Mouse (Mus musculus) erythroblast, embryonic 14.5 days (primary cell): Measurements from ENCODE around the gene Zfp981. TPM values are rescaled to one million over a fixed set of nuclear protein-coding genes. Genes with fewer than 3 reads are reported as not detected.
"Not testable (repeated sequence)": the region's sequence is repeated elsewhere in the genome, so short reads cannot be mapped to it uniquely, and the experiment has no call there.

Experiments used
- H3K27me3 ChIP-seq: 2 replicates; pipeline ENCODE4 v1.6.1; 2012; ENCODE audit warnings: inconsistent platforms; ENCODE audit not compliant: control insufficient read depth
- H3K36me3 ChIP-seq: 2 replicates; pipeline ENCODE4 v1.6.1; 2012; ENCODE audit warnings: mild to moderate bottlenecking, inconsistent platforms; ENCODE audit not compliant: control insufficient read depth
- H3K4me1 ChIP-seq: 2 replicates; pipeline ENCODE4 v1.6.1; 2012; ENCODE audit warnings: inconsistent platforms; ENCODE audit not compliant: control insufficient read depth
- H3K4me3 ChIP-seq: replicated peaks from 2 replicates; pipeline ENCODE3; 2012; ENCODE audit warnings: moderate library complexity, mild to moderate bottlenecking, inconsistent platforms
- H3K9me3 ChIP-seq: 2 replicates; pipeline ENCODE4 v1.6.1; 2012; ENCODE audit warnings: low read length, inconsistent platforms, mixed read lengths; ENCODE audit not compliant: control insufficient read depth
- GATA1 ChIP-seq: IDR thresholded peaks from 2 replicates; pipeline ENCODE4 v1.6.1; 2012; ENCODE audit warnings: low read length, inconsistent platforms, mixed read lengths
- TAL1 ChIP-seq: IDR thresholded peaks from 3 replicates; pipeline ENCODE4 v1.6.1; 2012; ENCODE audit warnings: low read length, inconsistent platforms, mixed read lengths
- polyA plus RNA-seq: library from polyadenylated mRNA; stranded (reverse); fragments of >175 nt; gene quantifications from 2 replicates; pipeline ENCODE4 v1.2.3, GENCODE M21; 2012

Gene Zfp981
- polyA plus RNA-seq, 1 experiment: not detected

GRCm38 (mm10) chr4:146534574-146534973, 32.7 kb downstream of the Zfp981 start:
- Histone ChIP-seq H3K36me3 (no peaks in the 10 kb centered on the region), H3K4me1 (no peaks in the 10 kb centered on the region), H3K9me3 (peaks cover 9% of the 10 kb centered on the region), H3K27me3 (no peaks in the 10 kb centered on the region), H3K4me3 (no peak overlapping the region)
- TF ChIP-seq TAL1: no peak

GRCm38 (mm10) chr4:146535883-146536282, 34.1 kb downstream of the Zfp981 start:
- Histone ChIP-seq H3K36me3 (no peaks in the 10 kb centered on the region), H3K4me3 (no peak overlapping the region), H3K4me1 (no peaks in the 10 kb centered on the region), H3K9me3 (peaks cover 9% of the 10 kb centered on the region), H3K27me3 (no peaks in the 10 kb centered on the region)
- no peak for TF ChIP-seq GATA1
- no peak for TF ChIP-seq TAL1

GRCm38 (mm10) chr4:146579905-146580873, 78.4 kb downstream of the Zfp981 start:
- not testable (repeated sequence) for H3K36me3 ChIP-seq, H3K27me3 ChIP-seq, H3K9me3 ChIP-seq, H3K4me3 ChIP-seq, H3K4me1 ChIP-seq

Other genes starting within 250 kb of the Zfp981 start
- 0.03 and 0.04 TPM in 2 replicates for gene Zfp992, start 53.0 kb upstream of the Zfp981 start, polyA plus RNA-seq
- gene Zfp993, start 108.9 kb downstream of the Zfp981 start, polyA plus RNA-seq: not detected in 2 replicates